Mouse (Mus musculus): ENCODE data around the gene Pinlyp.
A peak's percentile ranks its signal among the peaks of the same experiment; 100 is the strongest.

Pinlyp gene

DNA sequence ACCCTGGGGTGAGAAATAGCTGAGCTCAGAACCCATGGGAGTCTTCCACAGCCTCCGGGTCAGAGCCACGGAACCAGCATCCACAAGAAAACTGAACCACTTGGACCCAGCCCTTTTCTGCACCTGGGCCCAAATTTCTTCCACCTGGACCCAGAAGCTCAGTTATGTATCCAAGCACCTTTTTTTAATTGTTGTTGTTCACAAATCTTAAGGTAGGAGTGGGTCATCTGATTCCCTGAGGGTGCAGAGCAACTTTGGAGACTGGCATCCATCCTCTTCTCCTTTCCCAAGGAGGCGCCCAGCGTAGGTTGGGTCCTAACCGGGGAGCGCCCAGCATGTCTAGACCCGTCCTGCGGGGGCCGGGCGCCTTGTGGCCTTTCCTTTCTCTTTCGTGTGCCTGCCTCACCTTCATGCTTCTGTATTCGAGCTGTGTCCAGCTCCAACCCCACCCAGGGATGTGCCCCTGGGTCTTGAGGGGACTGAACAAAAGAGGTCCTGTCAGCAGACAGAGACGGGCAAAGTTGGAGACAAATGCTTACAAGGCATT is at the start of gene Pinlyp, which contains the start of gene Xrcc1:
Gene Pinlyp (minus strand): TSS at position 51 of the 547 bp plus-strand sequence.
Gene Xrcc1 (plus strand): TSS at position 222 of the 547 bp plus-strand sequence.
- DNase-seq (ENCODE audit: low spot score in 2 of 2), result no peak

DNA sequence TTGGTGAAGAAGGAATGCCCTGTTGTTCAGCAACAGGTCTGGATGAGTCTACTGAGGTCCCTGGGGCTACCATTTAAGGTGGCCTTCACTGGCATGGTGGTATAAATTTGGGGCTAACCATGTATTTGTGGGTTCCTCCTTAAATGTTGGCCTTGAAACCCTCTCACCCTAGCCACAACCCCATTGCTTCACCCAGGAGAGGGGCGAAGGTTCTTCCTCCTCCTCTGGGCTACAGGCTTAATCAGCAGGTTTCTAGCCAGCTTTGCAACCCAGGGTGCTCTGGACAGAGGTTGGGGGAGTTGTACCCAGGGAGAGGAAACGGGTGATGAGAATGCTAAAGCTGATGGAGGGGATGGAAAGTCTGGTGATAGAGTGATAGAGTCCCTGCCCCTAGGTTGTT is 49.5 kb upstream of the Pinlyp start:
- no peak for DNase-seq (ENCODE audit: low spot score in 2 of 2)

DNA sequence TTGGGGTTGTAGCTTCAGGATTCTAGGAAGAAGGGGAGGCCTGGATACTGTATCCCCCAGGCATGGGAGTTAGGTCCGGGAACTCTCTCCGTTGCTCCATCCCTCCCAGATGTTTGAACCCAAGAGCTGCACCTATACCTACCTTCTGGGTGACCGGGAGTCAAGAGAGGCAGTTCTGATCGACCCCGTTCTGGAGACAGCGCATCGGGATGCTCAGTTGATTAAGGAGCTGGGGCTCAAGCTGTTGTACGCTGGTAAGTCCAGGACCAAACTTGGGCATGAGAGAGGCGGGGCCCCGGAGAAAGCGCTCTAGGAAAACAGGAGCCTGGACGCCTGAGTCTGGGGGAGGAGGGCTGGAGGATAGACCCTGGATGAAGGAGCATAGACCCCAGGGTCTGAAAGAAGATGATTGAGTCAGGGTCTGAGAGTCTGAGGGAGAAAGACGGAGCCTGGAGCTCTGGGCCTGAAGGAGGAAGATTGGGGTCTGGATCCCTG is 48.4 kb upstream of the Pinlyp start:
- no peak for DNase-seq (ENCODE audit: low spot score in 2 of 2)

DNA sequence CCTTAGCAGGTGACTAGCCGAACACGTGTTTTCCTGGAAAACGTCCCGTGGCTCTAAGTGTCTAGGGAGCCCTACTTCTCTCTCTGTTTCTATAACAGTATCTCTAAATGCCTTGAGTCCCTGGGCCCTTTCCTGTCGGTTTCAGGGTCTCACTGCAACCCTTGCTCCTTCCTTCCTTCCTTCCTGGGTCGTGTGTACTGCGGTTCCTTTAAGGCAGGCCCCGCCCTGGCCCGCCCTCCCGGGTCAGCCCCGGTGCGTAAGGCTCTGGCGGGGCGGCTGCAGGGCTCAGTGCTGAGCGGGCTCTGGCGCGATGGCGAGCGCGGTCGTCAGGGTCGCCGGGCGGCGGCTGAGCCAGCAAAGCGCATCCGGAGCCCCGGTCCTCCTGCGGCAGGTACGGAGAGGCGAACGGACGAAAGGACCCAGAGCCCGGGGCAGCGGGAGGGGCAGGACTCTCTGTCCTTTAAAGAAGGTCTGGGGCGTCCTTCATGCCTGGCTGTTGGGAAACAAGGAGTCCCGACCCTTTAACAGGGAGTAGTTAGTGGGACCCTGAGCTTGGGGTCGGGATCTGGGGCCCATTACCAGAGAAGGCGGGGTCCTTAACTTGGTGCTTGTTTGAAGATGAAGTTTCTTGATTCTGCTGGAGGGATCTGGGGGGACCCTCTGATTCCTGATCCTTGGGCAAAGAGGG is 47.8 kb upstream of the Pinlyp start:
- peak; percentile 62 to 72 for DNase-seq (ENCODE audit: low spot score in 2 of 2)

- no peak for DNase-seq (ENCODE audit: low spot score in 2 of 2)
Measured at GRCm38 (mm10) chr7:24592781-24593180, 46.9 kb upstream of the Pinlyp start.

GRCm38 (mm10) chr7:24592163-24592562 is 46.2 kb upstream of the Pinlyp start:
- DNase-seq (ENCODE audit: low spot score in 2 of 2), result no peak

DNA sequence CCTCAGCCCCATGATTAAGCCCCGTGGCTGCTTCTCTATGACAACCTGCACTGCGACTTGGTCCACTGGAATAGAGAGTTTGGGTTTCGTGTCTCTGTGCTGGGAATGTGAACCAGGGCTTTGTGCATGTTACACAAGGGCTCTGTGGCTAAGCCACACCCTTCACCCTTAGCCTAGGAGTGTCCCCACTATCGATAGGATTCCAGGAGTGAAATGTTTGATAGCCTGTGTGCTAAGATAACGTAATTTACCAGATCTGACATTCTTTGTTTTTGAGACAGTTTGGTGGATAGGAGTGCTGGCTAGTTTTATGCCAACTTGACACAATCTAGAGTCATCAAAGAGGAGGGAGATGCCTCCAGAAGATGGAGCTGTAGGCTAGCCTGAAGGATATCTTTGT is 45.8 kb upstream of the Pinlyp start:
- no peak for DNase-seq (ENCODE audit: low spot score in 2 of 2)

DNA sequence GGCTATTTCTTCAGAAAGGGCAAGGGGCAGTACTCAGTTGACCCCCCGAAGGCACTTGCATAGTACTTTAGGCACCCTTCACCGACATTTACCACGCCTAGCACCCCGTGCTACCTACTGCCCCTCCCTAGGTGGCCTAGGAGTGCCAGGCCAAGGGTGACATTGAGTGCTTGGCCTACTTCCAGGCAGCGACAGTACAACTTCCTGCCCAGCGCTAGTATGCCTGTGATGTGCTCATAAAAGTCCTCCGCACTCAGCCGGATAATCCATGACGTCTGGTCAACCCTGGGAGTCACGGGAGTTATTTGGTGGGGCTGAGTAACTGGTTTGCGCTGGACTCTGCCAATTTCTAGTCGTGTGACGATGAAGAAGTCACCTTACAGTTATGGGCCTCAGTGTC is 42.4 kb upstream of the Pinlyp start:
- no peak for DNase-seq (ENCODE audit: low spot score in 2 of 2)

GRCm38 (mm10) chr7:24587330-24588105 is 41.6 kb upstream of the Pinlyp start, which contains the start of the genes Ethe1 and Zfp575:
TSS of gene Ethe1 (plus strand) at chr7:24587543.
TSS of gene Zfp575 (minus strand) at chr7:24587641.
- peak in 1 of 2 experiments; percentile 54 for DNase-seq (ENCODE audit: low spot score in 2 of 2)

DNA sequence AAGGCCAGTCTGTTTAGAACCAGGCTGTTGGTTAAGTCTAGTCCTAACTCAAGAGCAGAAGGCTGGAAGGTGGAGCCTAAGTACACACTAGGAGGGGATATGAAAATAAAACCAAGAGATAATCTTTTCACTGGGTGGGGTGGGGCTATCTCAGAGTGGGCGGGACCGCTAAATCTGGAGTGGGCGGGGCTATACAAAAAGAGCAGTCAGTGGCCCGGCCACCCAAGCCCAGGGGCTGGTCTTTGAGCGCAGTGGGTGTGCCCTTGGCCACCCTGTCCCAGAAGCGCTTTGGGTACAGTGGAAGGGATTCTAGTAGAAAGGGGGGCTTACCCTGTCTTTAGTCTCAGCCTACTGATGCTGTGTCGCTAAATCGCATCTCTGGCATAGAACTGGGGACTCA is 40.9 kb upstream of the Pinlyp start:
- DNase-seq (ENCODE audit: low spot score in 2 of 2), result no peak

DNA sequence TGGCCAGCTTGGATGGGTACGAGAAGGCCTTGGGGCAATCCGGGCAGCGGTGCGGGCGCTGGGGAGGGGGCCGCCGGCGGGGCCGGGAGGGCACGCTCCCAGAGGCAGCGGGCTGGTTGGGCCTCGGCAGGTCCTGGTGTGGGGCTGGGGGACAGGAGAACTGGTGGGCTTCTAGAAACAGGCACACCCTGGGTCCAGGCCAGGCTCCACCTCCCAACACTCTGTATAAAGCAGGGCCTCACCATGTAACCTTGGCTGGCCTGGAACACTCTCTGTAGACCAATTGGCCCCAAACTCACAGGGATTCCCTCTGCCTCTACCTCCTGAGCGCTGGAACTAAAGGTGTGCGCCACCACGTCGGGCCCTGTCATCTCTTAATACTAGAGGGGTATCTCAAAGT is 40.1 kb upstream of the Pinlyp start:
- DNase-seq (ENCODE audit: low spot score in 2 of 2), result no peak

DNA sequence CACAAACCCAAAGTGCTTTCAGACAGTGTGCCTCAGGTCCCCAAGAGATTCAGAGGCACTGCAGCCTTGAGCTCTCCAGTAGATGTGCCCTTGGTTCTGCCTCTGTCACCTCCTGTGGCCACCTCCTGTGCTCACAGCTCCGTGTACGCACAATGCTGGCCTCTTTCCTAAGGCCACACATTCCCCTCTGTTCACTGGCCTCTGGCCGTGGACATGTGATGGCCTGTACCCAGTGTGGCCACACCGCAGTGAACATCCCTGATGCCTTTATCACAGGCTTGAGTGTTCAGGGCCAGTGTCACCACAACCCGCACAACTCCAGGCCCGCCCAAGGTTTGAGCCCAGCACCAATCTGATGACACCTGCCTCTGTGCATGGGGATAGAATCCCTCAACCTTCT is 39.0 kb upstream of the Pinlyp start:
- no peak for DNase-seq (ENCODE audit: low spot score in 2 of 2)

GRCm38 (mm10) chr7:24577811-24578210 is 31.9 kb upstream of the Pinlyp start:
- DNase-seq (ENCODE audit: low spot score in 2 of 2), result no peak

- no peak for DNase-seq (ENCODE audit: low spot score in 2 of 2)
Measured at GRCm38 (mm10) chr7:24574224-24574796, 28.4 kb upstream of the Pinlyp start.

DNA sequence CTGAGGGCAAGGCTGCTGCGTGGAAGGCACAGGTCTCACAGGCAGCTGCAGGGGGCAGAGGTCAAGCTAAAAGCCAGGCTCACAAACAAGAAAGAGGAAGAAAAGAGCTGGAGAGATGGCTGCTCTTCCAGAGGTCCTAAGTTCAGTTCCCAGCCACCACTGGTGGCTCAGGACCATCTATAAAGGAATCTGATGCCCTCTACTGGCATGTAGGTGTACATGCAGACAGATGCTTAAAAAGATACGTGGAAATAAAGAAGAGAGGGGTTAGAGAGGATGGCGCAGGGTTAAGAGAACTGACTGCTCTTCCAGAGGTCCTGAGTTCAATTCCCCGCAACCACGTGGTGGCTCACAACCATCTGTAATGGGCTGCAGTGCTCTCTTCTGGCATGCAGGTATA is 26.5 kb upstream of the Pinlyp start:
- no peak for DNase-seq (ENCODE audit: low spot score in 2 of 2)

DNA sequence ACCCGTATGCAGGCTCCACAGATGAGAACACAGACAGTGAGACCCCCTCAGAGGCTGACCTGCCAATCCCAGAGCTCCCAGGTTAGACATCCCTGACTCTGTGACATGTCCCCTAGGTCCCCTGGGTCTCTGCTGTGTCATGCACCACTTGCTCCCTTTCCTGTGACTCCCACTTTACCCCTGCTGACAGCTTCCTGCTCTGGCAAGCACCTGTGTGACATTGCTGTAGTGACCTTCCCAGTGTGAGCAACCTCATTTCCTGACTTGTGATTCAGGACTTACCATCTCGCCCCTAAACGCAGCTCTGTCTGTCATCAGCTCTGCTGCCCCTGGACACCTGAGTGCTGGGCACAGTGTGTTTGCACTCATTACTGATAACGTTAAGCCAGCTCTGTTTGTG is 25.2 kb upstream of the Pinlyp start:
- DNase-seq (ENCODE audit: low spot score in 2 of 2), result no peak

GRCm38 (mm10) chr7:24568512-24568911 is 22.6 kb upstream of the Pinlyp start:
- no peak for DNase-seq (ENCODE audit: low spot score in 2 of 2)

GRCm38 (mm10) chr7:24566206-24566605 is 20.3 kb upstream of the Pinlyp start:
- no peak for DNase-seq (ENCODE audit: low spot score in 2 of 2)

- DNase-seq (ENCODE audit: low spot score in 2 of 2), result no peak
Measured at GRCm38 (mm10) chr7:24565627-24566026, 19.7 kb upstream of the Pinlyp start.

- peak; percentile 52 to 82 for DNase-seq (ENCODE audit: low spot score in 2 of 2)
Measured at GRCm38 (mm10) chr7:24564607-24565265, 18.8 kb upstream of the Pinlyp start.

GRCm38 (mm10) chr7:24563837-24564206 is 17.9 kb upstream of the Pinlyp start:
- no peak for DNase-seq (ENCODE audit: low spot score in 2 of 2)
